Mouse (Mus musculus) cortical plate, adult 2 months (tissue): Measurements from ENCODE around the gene Gm20481.

ENCODE experiments used
- CTCF ChIP-seq: fragments of 200-500 bp; IDR thresholded peaks from 2 replicates; pipeline ENCODE4 v1.5.1; 2011; ENCODE audit warnings: mild to moderate bottlenecking, control low read depth, low read length; ENCODE audit not compliant: insufficient read depth; ENCODE audit errors: extremely low read depth
- POLR2A ChIP-seq: fragments of 200-500 bp; IDR thresholded peaks from 2 replicates; pipeline ENCODE4 v1.6.1; 2011; ENCODE audit warnings: mild to moderate bottlenecking, low read length, control low read depth; ENCODE audit not compliant: insufficient read depth; ENCODE audit errors: extremely low read depth

- no peak for TF ChIP-seq POLR2A
- no peak for TF ChIP-seq CTCF
Measured at GRCm38 (mm10) chr17:34950514-34951455, 18.9 kb upstream of the Gm20481 start.
